Mouse (Mus musculus) forebrain, embryonic 10.5 days (tissue): Measurements from ENCODE around the gene Gsk3a. TPM values are rescaled to one million over a fixed set of nuclear protein-coding genes. Genes with fewer than 3 reads are reported as not detected.

ENCODE experiments used
- DNase-seq: peaks from one replicate; pipeline ENCODE4 v3.0.0-alpha.2; 2017; ENCODE audit warnings: low spot score; ENCODE audit errors: extremely low spot score
- H3K27ac ChIP-seq: fragments of 300-500 bp; sonication (generic); 2 replicates; pipeline ENCODE4 v1.5.1; 2016; ENCODE audit warnings: mild to moderate bottlenecking
- H3K27me3 ChIP-seq: fragments of 300-500 bp; sonication (generic); 2 replicates; pipeline ENCODE4 v1.6.1; 2016; ENCODE audit warnings: mild to moderate bottlenecking; ENCODE audit not compliant: poor library complexity, severe bottlenecking
- H3K36me3 ChIP-seq: fragments of 300-500 bp; sonication (generic); replicated peaks from 2 replicates; pipeline ENCODE4 v1.6.1; 2016; ENCODE audit warnings: mild to moderate bottlenecking, moderate library complexity
- H3K4me1 ChIP-seq: fragments of 300-500 bp; sonication (generic); 2 replicates; pipeline ENCODE4 v1.6.1; 2016
- H3K4me3 ChIP-seq: fragments of 300-500 bp; sonication (generic); 2 replicates; pipeline ENCODE4 v1.5.1; 2016; ENCODE audit warnings: mild to moderate bottlenecking, moderate library complexity
- H3K9me3 ChIP-seq: fragments of 300-500 bp; sonication (generic); 2 replicates; pipeline ENCODE4 v1.6.1; 2016; ENCODE audit warnings: mild to moderate bottlenecking, moderate library complexity
- WGBS: fragments of 180-500 bp; shearing (Covaris S2); methylation state at CpG from one replicate; pipeline ENCODE4 v1.1.7; 2016; 5-methylcytosine and 5-hydroxymethylcytosine counted together
- polyA plus RNA-seq: library from polyadenylated mRNA; unstranded; fragments of >200 nt; fragmentation: Nextera tagmentation; extraction: Ambion mirVana; gene quantifications from 2 replicates; pipeline ENCODE4 v1.2.1, GENCODE M21; 2016

Gsk3a gene
- polyA plus RNA-seq = 10.7 and 10.8 TPM in 2 replicates

- H3K4me3 ChIP-seq = peak within 1 kb of the TSS; percentile 96
- H3K9me3 ChIP-seq = no peaks in the 10 kb centered on the region
- peaks cover 53% of the 10 kb centered on the region for H3K36me3 ChIP-seq
- peaks cover 47% of the 10 kb centered on the region for H3K4me1 ChIP-seq
- H3K27ac ChIP-seq = peak within 1 kb of the TSS; percentile 96
- WGBS = under 1% methylated on average over 76 of the region's 76 CpGs
- no peaks in the 10 kb centered on the region for H3K27me3 ChIP-seq
- peak; percentile 97 for DNase-seq
These were observed at the start of gene Gsk3a for GRCm38 (mm10) chr7:25237249-25238014. Gene Gsk3a (minus strand): TSS chr7:25237851.

GRCm38 (mm10) chr7:25286989-25287388 lies 49.3 kb upstream of the Gsk3a start:
- peaks cover 42% of the 10 kb centered on the region for H3K4me1 ChIP-seq
- H3K27me3 ChIP-seq = no peaks in the 10 kb centered on the region
- H3K9me3 ChIP-seq = peaks cover 12% of the 10 kb centered on the region; the same call in 1 of the 2 replicates
- 83% methylated on average over 8 of the region's 8 CpGs for WGBS
- H3K27ac ChIP-seq = no peak overlapping the region
- no peak for DNase-seq
- H3K36me3 ChIP-seq = peaks cover 78% of the 10 kb centered on the region
- no peak overlapping the region for H3K4me3 ChIP-seq

GRCm38 (mm10) chr7:25285511-25286238 lies 48.0 kb upstream of the Gsk3a start:
- no peaks in the 10 kb centered on the region for H3K27me3 ChIP-seq
- H3K4me1 ChIP-seq = peaks cover 47% of the 10 kb centered on the region
- H3K27ac ChIP-seq = no peak overlapping the region
- peaks cover 12% of the 10 kb centered on the region; the same call in 1 of the 2 replicates for H3K9me3 ChIP-seq
- 93% methylated on average over 20 of the region's 20 CpGs for WGBS
- H3K4me3 ChIP-seq = peak overlapping the region; percentile 90; the same call in 1 of the 2 replicates
- DNase-seq = no peak
- H3K36me3 ChIP-seq = peaks cover 65% of the 10 kb centered on the region

- Histone ChIP-seq H3K9me3 (peaks cover 9% of the 10 kb centered on the region; the same call in 1 of the 2 replicates), H3K36me3 (peaks cover 56% of the 10 kb centered on the region), H3K27me3 (no peaks in the 10 kb centered on the region), H3K4me1 (peaks cover 54% of the 10 kb centered on the region), H3K4me3 (peak overlapping the region; percentile 90; the same call in 1 of the 2 replicates), H3K27ac (peak overlapping the region; percentile 49; the same call in 1 of the 2 replicates)
- DNase-seq = no peak
- 96% methylated on average over 5 of the region's 5 CpGs for WGBS
These were observed 47.1 kb upstream of the Gsk3a start for GRCm38 (mm10) chr7:25284766-25285165.

- Histone ChIP-seq H3K36me3 (peaks cover 50% of the 10 kb centered on the region), H3K4me3 (peak overlapping the region; percentile 90), H3K4me1 (peaks cover 60% of the 10 kb centered on the region), H3K27ac (peak overlapping the region; percentile 98), H3K27me3 (no peaks in the 10 kb centered on the region), H3K9me3 (peaks cover 3% of the 10 kb centered on the region; the same call in 1 of the 2 replicates)
- 86% methylated on average over 2 of the region's 2 CpGs for WGBS
- DNase-seq = no peak
These were observed 46.5 kb upstream of the Gsk3a start for GRCm38 (mm10) chr7:25284171-25284570.

GRCm38 (mm10) chr7:25283637-25284036 lies 46.0 kb upstream of the Gsk3a start:
- Histone ChIP-seq H3K9me3 (no peaks in the 10 kb centered on the region), H3K27me3 (no peaks in the 10 kb centered on the region), H3K4me3 (peak overlapping the region; percentile 90), H3K36me3 (peaks cover 44% of the 10 kb centered on the region), H3K27ac (peak overlapping the region; percentile 98), H3K4me1 (peaks cover 65% of the 10 kb centered on the region)
- WGBS = 22% methylated on average over 5 of the region's 5 CpGs
- no peak for DNase-seq

GRCm38 (mm10) chr7:25282731-25283211 lies 45.1 kb upstream of the Gsk3a start:
- Histone ChIP-seq H3K4me1 (peaks cover 72% of the 10 kb centered on the region), H3K27me3 (no peaks in the 10 kb centered on the region), H3K4me3 (peak overlapping the region; percentile 90), H3K9me3 (no peaks in the 10 kb centered on the region), H3K36me3 (peaks cover 36% of the 10 kb centered on the region), H3K27ac (peak overlapping the region; percentile 98)
- under 1% methylated on average over 36 of the region's 36 CpGs for WGBS
- DNase-seq = peak; percentile 71

- H3K4me1 ChIP-seq = peaks cover 80% of the 10 kb centered on the region
- H3K36me3 ChIP-seq = peaks cover 28% of the 10 kb centered on the region
- H3K27ac ChIP-seq = peak overlapping the region; percentile 98
- under 1% methylated on average over 80 of the region's 108 CpGs for WGBS
- DNase-seq = peak; percentile 96
- H3K27me3 ChIP-seq = no peaks in the 10 kb centered on the region
- H3K9me3 ChIP-seq = no peaks in the 10 kb centered on the region
- H3K4me3 ChIP-seq = peak overlapping the region; percentile 90
These were observed 44.3 kb upstream of the Gsk3a start for GRCm38 (mm10) chr7:25281734-25282601.

- no peaks in the 10 kb centered on the region for H3K9me3 ChIP-seq
- H3K27me3 ChIP-seq = no peaks in the 10 kb centered on the region
- 27% methylated on average over 12 of the region's 12 CpGs for WGBS
- no peak for DNase-seq
- H3K4me3 ChIP-seq = peak overlapping the region; percentile 90
- peaks cover 85% of the 10 kb centered on the region for H3K4me1 ChIP-seq
- H3K36me3 ChIP-seq = peaks cover 20% of the 10 kb centered on the region
- peak overlapping the region; percentile 98 for H3K27ac ChIP-seq
These were observed 43.6 kb upstream of the Gsk3a start for GRCm38 (mm10) chr7:25281166-25281733.

GRCm38 (mm10) chr7:25279861-25280791 lies 42.5 kb upstream of the Gsk3a start:
- H3K27ac ChIP-seq = peak overlapping the region; percentile 98
- peak overlapping the region; percentile 90 for H3K4me3 ChIP-seq
- H3K9me3 ChIP-seq = no peaks in the 10 kb centered on the region
- peaks cover 89% of the 10 kb centered on the region for H3K4me1 ChIP-seq
- H3K36me3 ChIP-seq = peaks cover 9% of the 10 kb centered on the region
- 2% methylated on average over 6 of the region's 6 CpGs for WGBS
- peak; percentile 44 for DNase-seq
- no peaks in the 10 kb centered on the region for H3K27me3 ChIP-seq
